In the genomic region with DNA sequence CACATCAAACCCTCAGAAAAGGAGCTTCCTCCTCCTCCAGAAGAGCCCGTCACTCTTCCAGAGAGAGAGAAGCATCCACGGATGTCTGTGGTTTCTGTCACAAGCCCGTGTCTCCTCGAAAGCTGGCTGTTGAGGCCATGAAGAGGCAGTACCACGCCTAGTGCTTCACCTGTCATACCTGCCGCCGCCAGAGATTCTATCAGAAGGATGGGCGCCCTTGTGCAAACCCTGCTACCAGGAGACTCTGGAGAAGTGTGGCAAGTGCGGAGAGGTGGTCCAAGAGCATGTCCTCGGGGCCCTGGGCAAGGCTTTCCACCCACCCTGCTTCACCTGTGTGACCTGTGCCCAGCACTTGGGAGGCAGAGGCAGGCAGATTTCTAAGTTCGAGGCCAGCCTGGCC, we compare ENCODE assay signal across 34 mouse cellular contexts. TPM values are rescaled to one million over a fixed set of nuclear protein-coding genes. Genes with fewer than 3 reads are reported as not detected.
"Had no signal": no experiment of that assay in that cellular context is flagged by ENCODE, and none has a peak within 500 bp of the region (broad histone marks: within the 10 kb centered on the region; RNA-seq: fewer than 3 reads in every experiment).

No protein-coding gene starts in this region.

- H3K27ac ChIP-seq: embryonic facial prominence, embryonic 10.5 days; embryonic facial prominence, embryonic 12.5 days; embryonic facial prominence, embryonic 13.5 days; embryonic facial prominence, embryonic 15.5 days; forebrain, embryonic 10.5 days; forebrain, embryonic 12.5 days; forebrain, embryonic 13.5 days; gastrocnemius, adult 2 months; heart, adult 2 months; heart, embryonic 10.5 days had no signal

- H3K9me3 ChIP-seq: embryonic facial prominence, embryonic 10.5 days; embryonic facial prominence, embryonic 12.5 days; embryonic facial prominence, embryonic 13.5 days; embryonic facial prominence, embryonic 15.5 days; forebrain, embryonic 10.5 days; forebrain, embryonic 12.5 days; forebrain, embryonic 13.5 days; heart, embryonic 10.5 days had no signal

- ATAC-seq: forebrain, embryonic 13.5 days; forebrain, embryonic 14.5 days; forebrain, embryonic 16.5 days; forebrain, postnatal 0 days had no signal

- H3K4me3 ChIP-seq: embryonic facial prominence, embryonic 10.5 days; embryonic facial prominence, embryonic 12.5 days; embryonic facial prominence, embryonic 13.5 days; embryonic facial prominence, embryonic 15.5 days; erythroblast, embryonic 14.5 days; forebrain, embryonic 10.5 days; forebrain, embryonic 12.5 days; forebrain, embryonic 13.5 days; gastrocnemius, adult 2 months; heart, adult 2 months; heart, embryonic 10.5 days had no signal

- H3K27me3 ChIP-seq: embryonic facial prominence, embryonic 12.5 days; embryonic facial prominence, embryonic 13.5 days; embryonic facial prominence, embryonic 15.5 days; forebrain, embryonic 12.5 days; forebrain, embryonic 13.5 days had no signal

- H3K4me1 ChIP-seq: embryonic facial prominence, embryonic 10.5 days; embryonic facial prominence, embryonic 12.5 days; embryonic facial prominence, embryonic 13.5 days; embryonic facial prominence, embryonic 15.5 days; forebrain, embryonic 12.5 days had no signal

- H3K9ac ChIP-seq: embryonic facial prominence, embryonic 12.5 days; embryonic facial prominence, embryonic 13.5 days; embryonic facial prominence, embryonic 15.5 days; forebrain, embryonic 12.5 days; forebrain, embryonic 13.5 days; forebrain, postnatal 0 days had no signal

- DNase-seq: cerebellum, adult 2 months; cerebellum, adult 8-10 months; cerebellum, adult 9-10 months; cerebellum, adult 9-11 months; cerebellum, postnatal 10 days; cerebellum, postnatal 14 days; cerebellum, postnatal 25 days; cerebellum, postnatal 36 days; embryo, embryonic 11 days; forebrain, postnatal 0 days; gastrocnemius, adult 2 months; gastrocnemius, postnatal 10 days; gastrocnemius, postnatal 14 days; gastrocnemius, postnatal 25 days; gastrocnemius, postnatal 36 days; heart, adult 18-20 months; heart, adult 2 months had no signal

- H3K4me2 ChIP-seq: embryonic facial prominence, embryonic 12.5 days; embryonic facial prominence, embryonic 13.5 days; embryonic facial prominence, embryonic 15.5 days; forebrain, embryonic 12.5 days; forebrain, embryonic 13.5 days; heart, embryonic 11.5 days had no signal

- H3K36me3 ChIP-seq: embryonic facial prominence, embryonic 10.5 days; embryonic facial prominence, embryonic 12.5 days; embryonic facial prominence, embryonic 13.5 days; embryonic facial prominence, embryonic 15.5 days; forebrain, embryonic 10.5 days; forebrain, embryonic 12.5 days; heart, embryonic 10.5 days had no signal

RNA-seq across cellular contexts. Expression of a gene that starts 15.5 kb away (rescaled TPM):
- total RNA-seq: common myeloid progenitor, adult 5-6 weeks; granulocyte monocyte progenitor cell, adult 5-6 weeks had no signal
- polyA plus RNA-seq: embryonic facial prominence, embryonic 11.5 days; embryonic facial prominence, embryonic 13.5 days; erythroblast, embryonic 14.5 days; forebrain, embryonic 10.5 days; forebrain, embryonic 12.5 days; forebrain, embryonic 13.5 days had no signal

RNA-seq across cellular contexts. Expression of a gene that starts 23.1 kb away (rescaled TPM):
- total RNA-seq: forebrain, postnatal 0 days had no signal
- polyA plus RNA-seq: embryonic facial prominence, embryonic 10.5 days; embryonic facial prominence, embryonic 11.5 days; erythroblast, embryonic 14.5 days; forebrain, embryonic 10.5 days; forebrain, embryonic 12.5 days; forebrain, embryonic 13.5 days; forebrain, embryonic 14.5 days; forebrain, embryonic 16.5 days; forebrain, postnatal 0 days; heart, embryonic 11.5 days had no signal

RNA-seq across cellular contexts. Expression of a gene that starts 49.6 kb away (rescaled TPM):
- total RNA-seq: common myeloid progenitor, adult 5-6 weeks; forebrain, postnatal 0 days had no signal
- polyA plus RNA-seq: cortical plate, adult 2 months; embryonic facial prominence, embryonic 10.5 days; erythroblast, embryonic 14.5 days; forebrain, embryonic 10.5 days; forebrain, embryonic 12.5 days; forebrain, embryonic 13.5 days; forebrain, embryonic 16.5 days; forebrain, postnatal 0 days; frontal cortex, adult 2 months had no signal
